Mouse (Mus musculus) adrenal gland, postnatal 4 days (tissue): ENCODE data around the gene Hist1h2ap. TPM values are rescaled to one million over a fixed set of nuclear protein-coding genes. Genes with fewer than 3 reads are reported as not detected.
"Not testable (repeated sequence)": the region's sequence is repeated elsewhere in the genome, so short reads cannot be mapped to it uniquely, and the experiment has no call there.

Experiments
- DNase-seq, 2 experiments: peaks; one replicate each; pipeline ENCODE4 v3.0.0; 2021 to 2022; ENCODE audit warnings: low spot score in 2 of 2, mixed read lengths in 2 of 2
- long read RNA-seq, 2 experiments: library from polyadenylated mRNA; stranded (forward); transcript quantifications; one replicate each; pipeline ENCODE4 v2.0.0; 2021
- total RNA-seq, 2 experiments: library from RNA; stranded (reverse); gene quantifications; 2 replicates each; pipeline ENCODE4 v1.2.3; 2021

Gene Hist1h2ap
- total RNA-seq: 100 to 1,000 TPM; 329 to 379 TPM
- long read RNA-seq, experiment 1, transcript Hist1h2ap-201 (1 exons, 482 nt): major isoform, 12 of 12 reads
- long read RNA-seq, experiment 1, partial matches to known transcripts: 0 of 12 reads
- long read RNA-seq, experiment 1, other reads (novel, unspliced or antisense): 0 of 12 reads
- long read RNA-seq, experiment 2, transcript Hist1h2ap-201 (1 exons, 482 nt): major isoform, 111 of 111 reads
- long read RNA-seq, experiment 2, partial matches to known transcripts: 0 of 111 reads
- long read RNA-seq, experiment 2, other reads (novel, unspliced or antisense): 0 of 111 reads

DNA sequence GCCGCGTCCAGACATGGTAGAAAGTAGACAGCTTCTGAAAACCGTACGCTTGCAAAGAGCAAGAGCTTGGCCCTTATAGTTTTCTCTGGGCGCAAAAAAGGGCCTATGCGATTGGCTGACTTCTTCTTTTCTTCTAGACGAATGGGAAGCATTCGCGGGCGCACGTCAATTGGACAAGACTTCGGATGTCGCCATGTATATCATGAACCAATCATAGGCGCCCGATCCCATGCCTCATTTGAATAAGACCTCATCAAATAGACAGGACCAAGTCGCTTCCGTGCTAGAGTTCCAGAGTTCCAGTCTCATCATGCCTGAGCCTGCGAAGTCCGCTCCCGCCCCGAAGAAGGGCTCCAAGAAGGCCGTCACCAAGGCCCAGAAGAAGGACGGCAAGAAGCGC, at the start of gene Hist1h2ap, which contains the start of gene Hist1h2br:
Gene Hist1h2ap, minus strand, starts transcription at position 47 of the 400 bp plus-strand sequence.
Gene Hist1h2br, plus strand, starts transcription at position 283 of the 400 bp plus-strand sequence.
- DNase-seq: not testable (repeated sequence)

DNA sequence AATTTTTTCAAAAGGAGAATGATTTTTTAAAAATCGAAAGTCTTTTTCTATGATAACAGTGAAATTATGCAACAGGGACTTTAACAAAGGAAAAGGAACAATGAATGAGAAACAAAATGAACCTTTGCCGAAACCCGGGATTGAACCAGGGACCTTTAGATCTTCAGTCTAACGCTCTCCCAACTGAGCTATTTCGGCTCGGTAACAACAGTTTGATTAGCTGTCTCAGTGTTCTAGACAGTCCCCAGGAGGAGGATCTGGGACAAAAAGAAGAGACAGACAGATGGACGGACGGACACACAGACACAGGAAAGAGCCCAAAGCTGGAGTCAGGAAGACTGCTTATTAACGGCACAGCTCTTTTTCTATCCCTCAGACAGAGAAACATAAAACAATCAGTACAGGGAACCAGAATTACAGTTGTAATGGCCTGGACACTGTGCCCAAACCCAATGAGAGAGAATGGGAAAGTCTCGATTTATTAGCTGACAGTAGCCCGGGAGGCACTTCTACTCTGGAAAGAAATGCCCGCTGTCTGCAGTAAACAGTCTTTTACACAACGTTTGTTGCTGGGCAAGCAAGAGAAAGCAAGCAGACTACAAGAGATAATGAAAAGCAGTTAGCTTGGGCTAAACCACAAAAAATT, 49.6 kb upstream of the Hist1h2ap start:
- DNase-seq: no peak

DNA sequence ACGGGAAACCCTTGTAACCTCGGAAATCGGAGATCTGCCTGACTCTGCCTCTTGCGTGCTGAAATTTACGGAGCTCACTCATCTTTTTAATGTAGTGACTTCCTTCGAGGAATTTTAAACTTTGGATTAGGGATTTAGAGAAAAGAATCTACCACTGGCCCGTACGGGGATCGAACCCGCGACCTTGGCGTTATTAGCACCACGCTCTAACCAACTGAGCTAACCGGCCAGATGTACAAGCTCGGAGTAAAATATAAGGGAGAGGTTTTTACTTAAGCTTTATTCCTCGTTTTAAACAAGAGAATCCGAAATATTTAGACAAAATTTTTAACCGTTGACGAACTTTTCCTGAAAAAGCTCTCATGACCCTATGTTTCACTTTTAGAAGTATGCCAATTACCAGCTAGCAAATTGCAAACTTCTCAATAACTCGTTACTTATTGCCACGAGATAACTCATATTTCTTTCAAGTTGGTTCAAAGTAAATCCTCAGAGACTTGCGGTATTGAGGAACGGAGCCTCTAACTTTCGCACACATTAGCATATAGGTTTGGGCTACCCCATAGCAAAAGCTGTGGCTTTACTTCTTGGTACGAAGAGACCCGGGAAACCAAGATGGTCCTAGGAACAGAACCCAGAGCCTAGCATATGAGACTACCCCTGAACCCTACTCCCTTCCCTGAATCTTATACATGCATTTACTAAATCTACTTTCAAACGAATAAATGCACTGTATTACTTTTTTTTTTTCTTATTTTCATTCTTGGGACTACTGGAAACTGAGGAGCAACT, 48.8 kb upstream of the Hist1h2ap start:
- DNase-seq: no peak

DNA sequence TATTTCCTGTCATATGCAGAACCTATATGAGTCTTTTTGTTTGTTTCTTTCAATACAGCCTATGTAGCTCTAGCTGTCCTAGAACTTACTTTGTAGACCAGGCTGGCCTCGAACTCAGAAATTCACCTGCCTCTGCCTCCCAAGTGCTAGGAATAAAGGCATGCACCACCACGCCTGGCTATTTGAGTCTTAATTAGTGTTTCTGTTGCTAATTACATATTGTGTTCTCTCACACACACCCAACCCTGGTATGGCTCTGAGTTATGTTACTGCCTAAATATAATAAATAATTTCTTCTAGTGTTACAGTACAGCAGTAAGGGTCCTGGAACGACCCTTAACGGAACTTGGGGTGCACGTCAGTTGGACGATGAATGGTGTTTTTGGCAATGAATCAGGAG, 47.4 kb upstream of the Hist1h2ap start:
- no peak for DNase-seq

DNA sequence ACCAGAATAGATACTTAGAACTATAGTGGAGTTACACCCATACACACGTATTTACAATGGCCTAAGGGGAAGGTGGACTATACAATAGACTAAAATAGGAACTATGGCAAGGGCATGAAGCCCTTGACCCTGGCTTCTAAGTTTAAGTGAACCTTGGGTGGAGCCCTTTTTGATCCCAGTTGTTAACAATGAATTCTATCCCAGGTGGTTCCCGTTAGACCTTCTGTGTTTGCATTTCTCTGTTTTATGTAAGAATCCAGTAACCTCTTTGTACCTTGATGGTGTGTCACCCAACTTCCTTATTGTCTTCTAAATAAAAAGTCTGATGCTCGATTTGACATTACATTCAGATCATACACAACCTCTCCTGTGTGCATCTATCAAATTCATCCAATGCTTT, 32.2 kb upstream of the Hist1h2ap start:
- not testable (repeated sequence) for DNase-seq

DNA sequence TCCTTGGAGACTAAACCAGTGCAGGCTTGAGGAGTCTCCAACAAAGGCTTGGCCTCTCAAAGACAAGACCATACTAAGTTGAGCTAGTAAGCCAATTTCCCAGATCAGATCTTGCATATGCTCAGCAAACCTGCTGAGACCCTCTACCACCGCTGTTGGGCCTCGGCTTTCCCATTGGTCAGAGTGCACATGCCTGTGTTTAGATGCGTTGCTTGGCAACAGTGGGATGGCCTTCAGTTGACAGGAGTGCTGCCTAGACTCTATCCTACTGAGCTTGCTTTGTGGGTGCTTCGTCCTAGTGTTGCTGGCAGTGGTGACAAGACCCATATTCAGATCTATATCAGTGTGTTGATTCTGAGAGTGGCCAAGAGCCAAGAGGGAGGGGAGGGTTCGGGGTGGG, 28.3 kb upstream of the Hist1h2ap start:
- no peak for DNase-seq

DNA sequence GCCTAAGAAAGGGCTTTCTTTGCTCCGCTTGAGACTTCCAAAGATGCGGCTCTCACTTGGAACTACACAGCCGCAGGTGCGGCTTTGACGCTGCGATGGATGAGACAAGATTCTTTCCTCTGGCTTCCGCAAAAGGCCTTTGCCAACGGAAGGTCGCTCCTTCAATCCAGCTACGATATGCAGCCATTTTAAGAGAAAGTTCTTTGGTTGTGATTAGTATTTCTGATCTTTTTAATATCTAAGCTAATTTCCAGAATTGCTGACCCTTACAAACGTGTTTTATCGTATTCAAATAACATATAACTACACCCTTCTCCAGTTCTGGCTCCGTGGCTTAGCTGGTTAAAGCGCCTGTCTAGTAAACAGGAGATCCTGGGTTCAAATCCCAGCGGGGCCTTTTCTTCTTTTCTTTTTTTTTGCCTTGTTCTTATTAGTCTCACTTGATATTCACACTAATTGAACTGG, 22.4 kb upstream of the Hist1h2ap start:
- DNase-seq: no peak

DNA sequence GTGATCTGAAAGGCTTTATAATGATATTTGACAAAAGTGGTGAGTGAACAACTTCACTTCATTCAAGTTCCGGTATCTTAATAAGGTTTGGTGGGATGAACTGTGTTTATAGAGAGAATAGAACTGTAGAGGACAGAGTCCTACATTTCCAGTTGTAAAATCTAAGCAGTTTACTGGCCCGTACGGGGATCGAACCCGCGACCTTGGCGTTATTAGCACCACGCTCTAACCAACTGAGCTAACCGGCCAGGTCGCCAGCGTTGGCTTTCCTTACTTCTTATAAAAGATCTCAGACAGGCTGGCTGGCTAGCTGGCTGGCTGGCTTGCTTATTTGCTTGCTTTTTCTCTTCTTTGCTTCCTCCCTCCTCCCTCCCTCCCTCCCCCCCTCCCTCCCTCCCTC, 21.8 kb upstream of the Hist1h2ap start:
- DNase-seq: no peak

DNA sequence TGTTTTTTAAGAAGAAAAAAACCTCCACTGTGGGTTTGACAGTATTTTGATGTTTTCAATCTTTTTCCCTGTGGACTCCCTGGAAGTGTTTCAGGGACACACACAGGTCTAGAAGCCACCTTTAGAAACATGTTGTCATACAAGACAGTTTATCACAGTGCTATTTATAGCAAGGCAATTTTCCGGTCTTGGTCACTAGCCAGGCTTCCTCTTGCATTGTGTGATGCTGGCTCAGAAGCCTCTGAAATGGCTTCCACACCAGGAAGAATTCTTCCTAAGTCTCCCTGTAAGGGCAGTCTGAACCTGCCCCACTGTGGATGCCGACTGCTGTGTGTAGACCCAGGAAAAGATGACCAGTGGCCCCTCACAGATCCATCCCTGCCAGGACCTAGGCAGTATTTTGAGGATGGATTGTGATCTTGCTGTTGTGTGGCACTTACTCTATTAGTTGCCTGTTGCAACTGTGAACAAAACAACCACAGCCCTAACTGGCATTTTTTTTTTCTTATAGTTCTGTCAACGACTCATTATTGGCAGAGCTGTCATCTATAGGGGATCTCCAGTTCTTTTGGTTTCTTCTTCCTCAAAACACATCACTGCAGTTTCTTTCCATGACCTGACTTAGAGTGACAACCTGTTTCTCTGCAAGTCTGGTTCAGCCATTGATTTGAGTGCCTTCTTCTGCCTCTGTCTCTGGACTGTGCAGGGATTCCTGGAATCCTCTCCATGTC, 19.1 kb upstream of the Hist1h2ap start:
- DNase-seq: no peak

DNA sequence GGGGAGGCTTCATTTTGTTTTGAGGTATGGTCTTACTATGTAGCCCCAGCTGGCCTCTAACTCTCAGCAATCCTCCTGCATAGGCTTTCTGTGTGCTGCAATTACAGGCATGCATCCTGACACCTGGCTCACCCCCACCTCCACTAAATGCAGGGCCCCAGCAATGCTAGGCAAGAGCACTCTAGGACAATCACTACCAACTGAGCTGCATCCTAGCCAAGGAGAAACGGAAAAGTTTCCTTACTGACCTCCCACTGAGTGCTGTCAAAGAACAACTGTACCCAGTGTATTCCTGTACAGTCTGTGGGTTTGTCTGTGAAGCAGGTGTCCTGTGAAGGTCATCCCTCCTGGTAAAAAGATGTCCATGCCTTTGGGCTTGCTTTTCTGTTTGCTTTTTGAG, 17.4 kb upstream of the Hist1h2ap start:
- not testable (repeated sequence) for DNase-seq

DNA sequence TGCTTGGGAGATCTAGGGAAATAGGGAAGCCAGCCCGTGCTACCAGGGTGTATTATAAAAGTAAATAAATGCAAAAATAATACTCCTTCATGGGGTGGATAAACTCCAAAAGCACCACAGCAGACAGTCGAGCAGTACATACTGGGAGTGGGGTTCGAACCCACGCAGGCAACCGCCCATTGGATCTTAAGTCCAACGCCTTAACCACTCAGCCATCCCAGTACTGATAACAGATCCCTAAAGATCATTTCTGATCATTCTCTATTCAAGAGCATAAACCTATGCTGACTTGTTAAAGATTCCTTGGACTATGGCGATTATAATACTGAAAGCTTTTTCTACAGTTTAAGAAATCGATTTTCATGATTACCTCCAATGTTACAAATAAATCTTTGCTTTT, 14.6 kb upstream of the Hist1h2ap start:
- DNase-seq: no peak

DNA sequence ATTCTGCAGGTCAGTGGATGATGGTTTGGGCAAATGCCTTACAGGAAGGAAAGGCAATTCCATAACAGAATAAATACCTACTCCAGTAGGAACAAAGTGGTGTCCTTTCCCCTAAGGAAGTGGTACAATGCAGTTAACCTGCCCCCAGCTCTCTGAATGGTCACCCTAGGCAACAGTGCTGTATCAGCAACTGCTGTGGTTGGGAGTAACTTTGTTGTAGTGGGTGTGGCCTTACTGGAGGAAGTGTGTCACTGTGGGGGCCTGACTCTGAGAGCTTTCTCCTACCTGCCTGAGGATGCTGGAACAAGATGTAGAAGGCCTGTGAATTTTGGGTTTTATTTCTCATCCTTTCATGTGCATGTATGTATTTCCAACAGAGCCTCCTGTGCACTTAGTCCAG, 13.0 kb upstream of the Hist1h2ap start:
- DNase-seq: not testable (repeated sequence)

DNA sequence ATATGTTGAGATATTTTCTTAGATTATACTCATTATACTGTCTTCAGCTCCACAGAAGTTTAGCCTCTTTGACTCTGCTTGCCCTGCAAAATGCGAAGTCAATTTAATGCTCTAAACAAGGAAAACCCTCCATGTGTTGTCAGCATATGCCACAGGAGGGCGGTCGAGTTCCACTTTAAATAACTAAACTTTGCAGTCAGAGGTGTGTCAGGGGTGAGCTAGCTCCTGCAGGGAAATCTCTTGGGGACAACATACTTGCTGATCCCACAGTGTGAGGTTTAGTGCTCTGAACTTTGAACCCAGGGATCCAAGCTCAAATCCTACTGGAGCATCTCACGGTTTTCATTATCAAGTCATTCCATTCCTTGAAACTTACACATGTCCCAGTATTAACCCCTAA, 7.2 kb upstream of the Hist1h2ap start:
- DNase-seq: not testable (repeated sequence)

DNA sequence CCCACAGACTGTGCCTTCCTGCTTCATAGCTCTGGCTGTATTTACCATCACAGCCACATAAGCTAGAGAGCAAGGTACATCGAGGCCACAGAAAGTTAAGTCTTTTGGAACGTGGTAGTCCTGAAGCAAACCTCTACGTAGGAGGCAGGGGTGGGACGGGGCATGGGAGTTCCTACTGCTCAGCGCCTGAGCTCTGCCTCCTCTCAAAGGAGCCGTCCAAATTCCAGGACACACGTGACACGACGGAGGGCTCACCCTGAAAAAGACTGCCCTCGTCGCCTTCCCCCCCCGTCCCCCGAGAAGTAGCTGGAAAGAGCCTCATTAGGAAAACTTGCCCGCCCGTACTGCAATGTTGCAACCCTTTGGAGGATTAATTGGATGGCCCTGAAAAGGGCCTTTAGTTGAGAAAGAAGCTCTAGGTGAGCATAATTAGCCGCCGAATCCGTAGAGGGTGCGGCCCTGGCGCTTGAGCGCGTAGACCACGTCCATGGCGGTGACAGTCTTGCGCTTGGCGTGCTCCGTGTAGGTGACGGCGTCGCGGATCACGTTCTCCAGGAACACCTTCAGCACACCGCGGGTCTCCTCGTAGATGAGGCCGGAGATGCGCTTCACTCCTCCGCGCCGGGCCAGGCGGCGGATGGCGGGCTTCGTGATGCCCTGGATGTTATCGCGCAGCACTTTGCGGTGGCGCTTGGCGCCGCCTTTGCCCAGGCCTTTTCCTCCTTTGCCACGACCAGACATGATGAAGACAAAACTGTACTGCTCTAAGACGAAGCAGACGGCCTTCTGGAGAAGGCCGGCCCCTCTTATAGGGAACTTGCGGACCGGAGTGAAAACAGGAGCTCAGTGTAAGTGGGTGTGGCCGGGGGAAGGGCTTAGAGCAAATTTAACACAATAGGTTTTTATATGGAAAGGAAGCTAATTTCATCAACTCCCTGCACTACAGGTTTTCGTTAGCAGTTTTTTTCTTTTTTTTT, 1.6 kb downstream of the Hist1h2ap start, which contains the start of gene Hist1h4n:
Gene Hist1h4n, minus strand, starts transcription at position 779 of the 977 bp plus-strand sequence.
- not testable (repeated sequence) for DNase-seq

DNA sequence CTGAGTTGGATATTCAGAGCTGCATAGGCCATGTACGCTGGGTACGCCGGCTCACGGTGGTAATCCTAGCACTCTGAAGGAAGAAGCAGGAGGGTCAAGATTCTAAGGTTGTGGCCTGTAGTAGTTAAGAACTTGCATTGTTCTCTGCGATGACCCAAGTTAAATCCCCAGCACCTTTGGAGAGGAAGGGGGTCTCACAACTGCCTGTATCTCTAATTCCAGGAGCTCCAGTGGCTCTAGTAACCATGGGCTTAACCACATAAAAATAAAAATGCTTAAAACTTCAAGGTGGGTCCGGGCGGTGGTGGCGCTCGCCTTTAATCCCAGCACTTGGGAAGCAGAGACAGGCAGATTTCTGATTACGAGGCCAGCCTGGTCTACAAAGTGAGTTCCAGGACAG, 3.0 kb downstream of the Hist1h2ap start:
- no peak for DNase-seq

DNA sequence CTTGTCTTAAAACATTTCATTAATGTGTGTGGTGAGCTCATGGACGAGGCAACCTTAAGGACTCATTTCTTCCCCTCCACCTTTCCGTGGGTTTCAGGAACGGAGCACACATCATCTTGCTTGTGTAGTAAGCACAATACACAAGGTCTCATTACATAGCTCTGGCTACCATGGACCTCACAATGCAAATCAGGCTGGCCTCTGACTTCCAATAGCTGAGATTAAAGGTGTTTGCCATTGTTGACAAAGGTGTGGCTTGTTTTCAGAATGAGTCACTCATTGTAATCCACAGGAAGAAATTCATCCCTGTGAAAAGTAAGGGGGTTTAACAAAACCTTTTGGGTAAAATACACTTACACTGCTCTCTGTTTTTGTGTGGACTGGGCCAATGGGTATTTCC, 4.8 kb downstream of the Hist1h2ap start:
- no peak for DNase-seq

DNA sequence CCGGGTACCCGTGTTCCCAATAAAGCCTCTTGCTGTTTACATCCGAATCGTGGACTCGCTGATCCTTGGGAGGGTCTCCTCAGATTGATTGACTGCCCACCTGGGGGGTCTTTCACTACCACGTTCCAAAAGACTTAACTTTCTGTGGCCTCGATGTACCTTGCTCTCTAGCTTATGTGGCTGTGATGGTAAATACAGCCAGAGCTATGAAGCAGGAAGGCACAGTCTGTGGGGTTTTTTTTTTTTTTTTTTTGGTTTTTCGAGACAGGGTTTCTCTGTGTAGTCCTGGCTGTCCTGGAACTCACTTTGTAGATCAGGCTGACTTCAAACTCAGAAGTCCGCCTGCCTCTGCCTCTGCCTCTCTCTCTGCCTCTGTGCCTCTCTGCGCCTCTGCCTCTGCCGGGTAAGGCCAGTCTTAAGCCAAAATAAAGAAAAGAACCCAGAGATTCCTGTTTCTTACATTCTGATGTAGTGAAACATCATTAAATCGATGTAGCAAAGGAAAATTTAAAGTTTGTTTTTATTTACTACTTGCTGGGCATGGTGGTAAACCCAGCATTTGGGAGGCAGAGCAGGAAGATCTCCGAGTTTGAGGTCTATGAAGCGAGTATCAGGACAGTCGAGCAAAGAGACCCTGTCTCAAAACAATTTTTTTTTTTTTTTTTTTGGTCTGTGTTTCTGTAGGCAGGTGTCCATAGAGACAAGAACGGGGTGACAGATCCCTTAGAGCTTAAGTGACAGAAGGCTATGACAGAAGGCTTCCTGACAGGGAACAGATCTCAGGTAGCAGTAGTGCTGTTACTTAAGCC, 13.0 kb downstream of the Hist1h2ap start:
- DNase-seq: not testable (repeated sequence)

DNA sequence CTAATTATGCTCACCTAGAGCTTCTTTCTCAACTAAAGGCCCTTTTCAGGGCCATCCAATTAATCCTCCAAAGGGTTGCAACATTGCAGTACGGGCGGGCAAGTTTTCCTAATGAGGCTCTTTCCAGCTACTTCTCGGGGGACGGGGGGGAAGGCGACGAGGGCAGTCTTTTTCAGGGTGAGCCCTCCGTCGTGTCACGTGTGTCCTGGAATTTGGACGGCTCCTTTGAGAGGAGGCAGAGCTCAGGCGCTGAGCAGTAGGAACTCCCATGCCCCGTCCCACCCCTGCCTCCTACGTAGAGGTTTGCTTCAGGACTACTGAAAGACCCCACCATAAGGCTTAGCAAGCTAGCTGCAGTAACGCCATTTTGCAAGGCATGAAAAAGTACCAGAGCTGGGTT, 21.2 kb downstream of the Hist1h2ap start:
- DNase-seq: not testable (repeated sequence)

DNA sequence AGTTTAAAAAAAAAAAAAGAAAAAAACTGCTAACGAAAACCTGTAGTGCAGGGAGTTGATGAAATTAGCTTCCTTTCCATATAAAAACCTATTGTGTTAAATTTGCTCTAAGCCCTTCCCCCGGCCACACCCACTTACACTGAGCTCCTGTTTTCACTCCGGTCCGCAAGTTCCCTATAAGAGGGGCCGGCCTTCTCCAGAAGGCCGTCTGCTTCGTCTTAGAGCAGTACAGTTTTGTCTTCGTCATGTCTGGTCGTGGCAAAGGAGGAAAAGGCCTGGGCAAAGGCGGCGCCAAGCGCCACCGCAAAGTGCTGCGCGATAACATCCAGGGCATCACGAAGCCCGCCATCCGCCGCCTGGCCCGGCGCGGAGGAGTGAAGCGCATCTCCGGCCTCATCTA, 21.8 kb downstream of the Hist1h2ap start, which contains the start of gene Hist1h4m:
Gene Hist1h4m, plus strand, starts transcription at position 208 of the 400 bp plus-strand sequence.
- not testable (repeated sequence) for DNase-seq
